Mouse (Mus musculus): ENCODE measurements around the gene Megf6.

GRCm38 (mm10) chr4:154146342-154146741, 24.2 kb upstream of the Megf6 start:
- no peak for TF ChIP-seq HCFC1 (IDR thresholded peaks at IDR 0.05; ENCODE audit: low read depth, low read length)
- no peak for TF ChIP-seq PAX5 (IDR thresholded peaks at IDR 0.05; ENCODE audit: low read length)
- TF ChIP-seq TBP (conservative IDR thresholded peaks at IDR 0.05; ENCODE audit: low read depth, low read length): no peak
- TF ChIP-seq ZKSCAN1 (IDR thresholded peaks at IDR 0.05; ENCODE audit: borderline replicate concordance, low read depth, low read length): no peak
- no peak for TF ChIP-seq POLR2AphosphoS2 (IDR thresholded peaks at IDR 0.05; ENCODE audit: low read depth, low read length)
- no peak for TF ChIP-seq EP300 (IDR thresholded peaks at IDR 0.05; ENCODE audit: low read length)
- no peak for TF ChIP-seq CTCF (conservative IDR thresholded peaks at IDR 0.05 in 1 of 2, IDR thresholded peaks at IDR 0.05 in 1 of 2; ENCODE audit: low read depth in 2 of 2, low read length in 2 of 2)
- TF ChIP-seq POLR2A (IDR thresholded peaks at IDR 0.05; ENCODE audit: low read depth, low read length): no peak
- TF ChIP-seq TCF12 (IDR thresholded peaks at IDR 0.05; ENCODE audit: low read depth, low read length): no peak
- no peak for TF ChIP-seq MAFK (IDR thresholded peaks at IDR 0.05; ENCODE audit: insufficient replicate concordance, low read length)
- TF ChIP-seq KAT2A (IDR thresholded peaks at IDR 0.05; ENCODE audit: insufficient replicate concordance, low read length): no peak
- TF ChIP-seq ZC3H11A (IDR thresholded peaks at IDR 0.05; ENCODE audit: low read depth, low read length): no peak

Data from CH12.LX (cell line).